Comparison of ENCODE assay signal across 26 mouse cellular contexts in genomic region chr13:69598867-69599266, GRCm38 (mm10).
"Had no signal": no experiment of that assay in that cellular context is flagged by ENCODE, and none has a peak within 500 bp of the region (broad histone marks: within the 10 kb centered on the region; RNA-seq: fewer than 3 reads in every experiment).

No protein-coding gene starts in this region.

- ATAC-seq: hindbrain, embryonic 16.5 days; inflammation-experienced regulatory T-cells, adult 6 months; liver, embryonic 12.5 days had no signal

- H3K9ac ChIP-seq: heart, embryonic 12.5 days; hindbrain, embryonic 12.5 days; hindbrain, embryonic 14.5 days; kidney, embryonic 15.5 days; limb, embryonic 13.5 days; limb, embryonic 15.5 days; liver, embryonic 12.5 days had no signal

- H3K4me3 ChIP-seq: gastrocnemius, adult 2 months; heart, embryonic 10.5 days; heart, embryonic 12.5 days; hindbrain, embryonic 10.5 days; hindbrain, embryonic 12.5 days; kidney, embryonic 15.5 days; limb, embryonic 13.5 days; limb, embryonic 15.5 days; liver, embryonic 12.5 days had no signal

- DNase-seq: gastrocnemius, adult 2 months; gastrocnemius, postnatal 10 days; gastrocnemius, postnatal 25 days; heart, adult 18-20 months; heart, postnatal 10 days; heart, postnatal 4 days; kidney, adult 11 months; kidney, adult 2 months; kidney, adult 9 months; kidney, postnatal 14 days; kidney, postnatal 36 days; layer of hippocampus, adult 9-11 months; layer of hippocampus, postnatal 36 days; left cerebral cortex, postnatal 4 days had no signal

- H3K9me3 ChIP-seq: heart, embryonic 10.5 days; heart, embryonic 12.5 days; hindbrain, embryonic 10.5 days; hindbrain, embryonic 12.5 days; kidney, embryonic 15.5 days; limb, embryonic 13.5 days; limb, embryonic 15.5 days; liver, embryonic 12.5 days had no signal

- H3K4me1 ChIP-seq: heart, embryonic 10.5 days; heart, embryonic 12.5 days; hindbrain, embryonic 10.5 days; hindbrain, embryonic 12.5 days; kidney, embryonic 15.5 days; limb, embryonic 13.5 days; limb, embryonic 15.5 days; liver, embryonic 12.5 days had no signal

- H3K27ac ChIP-seq: gastrocnemius, adult 2 months; heart, embryonic 10.5 days; hindbrain, embryonic 10.5 days; hindbrain, embryonic 12.5 days; hindbrain, embryonic 14.5 days; kidney, embryonic 15.5 days; kidney, postnatal 0 days; limb, embryonic 13.5 days; limb, embryonic 15.5 days; liver, embryonic 12.5 days had no signal

- H3K4me2 ChIP-seq: heart, embryonic 12.5 days; hindbrain, embryonic 12.5 days; hindbrain, embryonic 14.5 days; kidney, embryonic 15.5 days; limb, embryonic 13.5 days; limb, embryonic 15.5 days; liver, embryonic 12.5 days had no signal

- H3K27me3 ChIP-seq: heart, embryonic 12.5 days; hindbrain, embryonic 12.5 days; kidney, embryonic 15.5 days; limb, embryonic 13.5 days; limb, embryonic 15.5 days; liver, embryonic 12.5 days had no signal

- H3K36me3 ChIP-seq: heart, embryonic 10.5 days; heart, embryonic 12.5 days; hindbrain, embryonic 10.5 days; hindbrain, embryonic 12.5 days; kidney, embryonic 15.5 days; limb, embryonic 13.5 days; limb, embryonic 15.5 days; liver, embryonic 12.5 days had no signal
